Mouse (Mus musculus) heart, adult 2 months (tissue): ENCODE results near the gene Syt2.

Source experiments
- CTCF ChIP-seq: fragments of 200-600 bp; IDR thresholded peaks from 2 replicates; pipeline ENCODE4 v1.8.1; 2022; ENCODE audit warnings: antibody characterized with exemption, mild to moderate bottlenecking, moderate library complexity
- POLR2A ChIP-seq: fragments of 200-500 bp; IDR thresholded peaks from 2 replicates; pipeline ENCODE4 v1.6.1; 2011; ENCODE audit warnings: mild to moderate bottlenecking, low read depth, low read length, control low read depth; ENCODE audit not compliant: insufficient read depth

GRCm38 (mm10) chr1:134719718-134720304 lies 73.3 kb downstream of the Syt2 start:
- TF ChIP-seq CTCF: no peak
- TF ChIP-seq POLR2A: no peak
